In genomic region chr6:72237035-72237434, GRCm38 (mm10) we compare ENCODE assay signal across 8 mouse cellular contexts. TPM values are rescaled to one million over a fixed set of nuclear protein-coding genes. Genes with fewer than 3 reads are reported as not detected.
A peak's percentile ranks its signal among the peaks of the same experiment; 100 is the strongest.
DNase-seq lines count a peak whose midpoint lies in the region; ATAC-seq and TF ChIP-seq lines count a peak whose summit lies in the region.

No protein-coding gene starts in this region.

- no peak overlapping the region for H3K27ac ChIP-seq in forebrain, embryonic 10.5 days
- no peak overlapping the region for H3K27ac ChIP-seq in forebrain, embryonic 16.5 days (ENCODE audit: low read length)
- no peak overlapping the region for H3K27ac ChIP-seq in bone marrow macrophage, adult 2 months (ENCODE audit: insufficient read depth, low read depth, low read length)
- no peak overlapping the region for H3K27ac ChIP-seq in midbrain, embryonic 16.5 days (ENCODE audit: low read length)

- no peaks in the 10 kb centered on the region for H3K36me3 ChIP-seq in forebrain, embryonic 10.5 days (replicated peaks)
- H3K36me3 ChIP-seq in forebrain, embryonic 16.5 days (ENCODE audit: control insufficient read depth, insufficient read depth) = no peaks in the 10 kb centered on the region
- no peaks in the 10 kb centered on the region for H3K36me3 ChIP-seq in midbrain, embryonic 16.5 days (ENCODE audit: control insufficient read depth, insufficient read depth, low read length)

- H3K4me1 ChIP-seq in forebrain, embryonic 10.5 days = peaks cover 66% of the 10 kb centered on the region
- H3K4me1 ChIP-seq in forebrain, embryonic 16.5 days (replicated peaks; ENCODE audit: control insufficient read depth, insufficient read depth, low read length) = peaks cover 23% of the 10 kb centered on the region
- H3K4me1 ChIP-seq in bone marrow macrophage, adult 2 months (ENCODE audit: control insufficient read depth, insufficient read depth, low read length) = 0 out of 2 replicates have a peak, but pooled peaks cover 3% of the 10 kb centered on the region
- H3K4me1 ChIP-seq in midbrain, embryonic 16.5 days (ENCODE audit: control insufficient read depth, insufficient read depth, low read length) = peaks cover 19% of the 10 kb centered on the region

- no peak overlapping the region for H3K4me3 ChIP-seq in forebrain, embryonic 10.5 days
- no peak overlapping the region for H3K4me3 ChIP-seq in forebrain, embryonic 16.5 days (replicated peaks; ENCODE audit: low read length)
- H3K4me3 ChIP-seq in bone marrow macrophage, adult 2 months (ENCODE audit: insufficient read depth, low read length) = no peak overlapping the region
- H3K4me3 ChIP-seq in midbrain, embryonic 16.5 days (ENCODE audit: low read depth, low read length) = no peak overlapping the region

- peak; percentile 90 for DNase-seq in forebrain, embryonic 10.5 days (ENCODE audit: extremely low spot score, low spot score)
- DNase-seq in heart, postnatal 4 days = peak; percentile 95
- peak; percentile 47 to 76 for DNase-seq in left cerebral cortex, adult 8-10 months (ENCODE audit: low spot score in 2 of 2)
- peak; percentile 60 to 73 for DNase-seq in spleen, postnatal 14 days (ENCODE audit: low spot score in 2 of 2)

- H3K4me2 ChIP-seq in forebrain, embryonic 16.5 days (ENCODE audit: low read length) = no peak overlapping the region
- H3K4me2 ChIP-seq in midbrain, embryonic 16.5 days (ENCODE audit: low read length) = no peak overlapping the region

- no peaks in the 10 kb centered on the region for H3K9me3 ChIP-seq in forebrain, embryonic 10.5 days
- H3K9me3 ChIP-seq in forebrain, embryonic 16.5 days (ENCODE audit: control insufficient read depth, low read length) = no peaks in the 10 kb centered on the region
- H3K9me3 ChIP-seq in midbrain, embryonic 16.5 days (replicated peaks; ENCODE audit: control insufficient read depth, low read length, poor library complexity, severe bottlenecking) = no peaks in the 10 kb centered on the region

- TF ChIP-seq CTCF in bone marrow macrophage, adult 2 months (IDR thresholded peaks at IDR 0.05; ENCODE audit: low read depth, low read length) = peak; percentile 71

- ATAC-seq in forebrain, embryonic 16.5 days = no peak
- ATAC-seq in erythroblast, adult 5-6 weeks (replicated peaks; ENCODE audit: low FRiP score, poor library complexity, severe bottlenecking) = peak; percentile 68
- peak; percentile 23; the same call in 1 of the 2 replicates for ATAC-seq in midbrain, embryonic 16.5 days

- H3K27me3 ChIP-seq in forebrain, embryonic 10.5 days (ENCODE audit: poor library complexity, severe bottlenecking) = peaks cover 100% of the 10 kb centered on the region
- H3K27me3 ChIP-seq in forebrain, embryonic 16.5 days (replicated peaks; ENCODE audit: control insufficient read depth, insufficient read depth, low read length) = peaks cover 24% of the 10 kb centered on the region; the same call in 1 of the 2 replicates
- H3K27me3 ChIP-seq in midbrain, embryonic 16.5 days (ENCODE audit: control insufficient read depth, insufficient read depth, low read depth, low read length) = peaks cover 45% of the 10 kb centered on the region

- H3K9ac ChIP-seq in forebrain, embryonic 16.5 days (replicated peaks; ENCODE audit: low read depth, low read length) = no peak overlapping the region
- no peak overlapping the region for H3K9ac ChIP-seq in midbrain, embryonic 16.5 days (ENCODE audit: low read depth, low read length)

- TF ChIP-seq POLR2A in bone marrow macrophage, adult 2 months (IDR thresholded peaks at IDR 0.05; ENCODE audit: borderline replicate concordance, low read depth, low read length) = no peak

- WGBS in forebrain, embryonic 10.5 days = 0% methylated on average over 5 of the region's 5 CpGs
- 0% methylated on average over 5 of the region's 5 CpGs for WGBS in forebrain, embryonic 16.5 days
- 2% methylated on average over 5 of the region's 5 CpGs for WGBS in midbrain, embryonic 16.5 days

RNA-seq across cellular contexts. Expression of gene Atoh8, which starts 1.7 kb away (rescaled TPM):
- polyA plus RNA-seq in forebrain, embryonic 10.5 days (2016; fragmentation: Nextera tagmentation; extraction: Ambion mirVana) = 11.2 and 11.5 TPM in 2 replicates
- polyA plus RNA-seq in forebrain, embryonic 16.5 days (2015; fragmentation: Nextera tagmentation; extraction: Ambion mirVana) = 2.7 and 3.0 TPM in 2 replicates
- not detected in 2 replicates for polyA plus RNA-seq in bone marrow macrophage, adult 2 months (2012; ENCODE audit: insufficient read depth, insufficient read length, missing spikeins)
- not detected in 2 replicates for total RNA-seq in erythroblast, adult 5-6 weeks (2015; ENCODE audit: low replicate concordance)
- total RNA-seq in erythroblast, adult 5-6 weeks (2017; ENCODE audit: low replicate concordance) = not detected in 2 replicates
- total RNA-seq in heart, postnatal 4 days (2021) = 1 to 10 TPM; 7.2 to 8.6 TPM
- 1 to 10 TPM; 1.3 to 2.1 (median 1.9) TPM for total RNA-seq in left cerebral cortex, adult 8-10 months (2022)
- 1.8 and 2.1 TPM in 2 replicates for polyA plus RNA-seq in midbrain, embryonic 16.5 days (2015; fragmentation: Nextera tagmentation; extraction: Ambion mirVana)
